Mouse (Mus musculus) embryonic facial prominence, embryonic 11.5 days (tissue): ENCODE data around the gene Map6. TPM values are rescaled to one million over a fixed set of nuclear protein-coding genes. Genes with fewer than 3 reads are reported as not detected.

Experiments used
- ATAC-seq: fragments of 200-750 bp; cut with Nextera tagmentation; replicated peaks from 2 replicates; pipeline ENCODE4 v1.8.0; 2017; ENCODE audit warnings: low read depth; ENCODE audit not compliant: insufficient number of reproducible peaks, low FRiP score, low TSS enrichment
- DNase-seq: peaks from one replicate; pipeline ENCODE4 v3.0.0-alpha.2; 2015; ENCODE audit warnings: low spot score
- H3K27ac ChIP-seq: fragments of 300-500 bp; sonication (generic); replicated peaks from 2 replicates; pipeline ENCODE4 v1.5.1; 2014; ENCODE audit warnings: mild to moderate bottlenecking, low read depth, low read length, control low read depth
- H3K27me3 ChIP-seq: fragments of 300-500 bp; sonication (generic); 2 replicates; pipeline ENCODE4 v1.6.1; 2014; ENCODE audit warnings: mild to moderate bottlenecking, low read length, moderate library complexity, mixed read lengths; ENCODE audit not compliant: control insufficient read depth, insufficient read depth
- H3K36me3 ChIP-seq: fragments of 300-500 bp; sonication (generic); replicated peaks from 2 replicates; pipeline ENCODE4 v1.6.1; 2014; ENCODE audit warnings: low read depth, mild to moderate bottlenecking, low read length, moderate library complexity, mixed read lengths; ENCODE audit not compliant: control insufficient read depth, insufficient read depth
- H3K4me1 ChIP-seq: fragments of 300-500 bp; sonication (generic); 2 replicates; pipeline ENCODE4 v1.6.1; 2014; ENCODE audit warnings: low read length, mixed read lengths; ENCODE audit not compliant: control insufficient read depth, insufficient read depth
- H3K4me2 ChIP-seq: fragments of 300-500 bp; sonication (generic); 2 replicates; pipeline ENCODE4 v1.6.1; 2014; ENCODE audit warnings: low read depth, mild to moderate bottlenecking, control low read depth, low read length, moderate library complexity
- H3K4me3 ChIP-seq: fragments of 300-500 bp; sonication (generic); 2 replicates; pipeline ENCODE4 v1.5.1; 2014; ENCODE audit warnings: low read depth, low read length, control low read depth
- H3K9ac ChIP-seq: fragments of 300-500 bp; sonication (generic); replicated peaks from 2 replicates; pipeline ENCODE4 v1.6.1; 2014; ENCODE audit warnings: mild to moderate bottlenecking, control low read depth, low read length
- H3K9me3 ChIP-seq: fragments of 300-500 bp; sonication (generic); replicated peaks from 2 replicates; pipeline ENCODE4 v1.6.1; 2016; ENCODE audit warnings: mild to moderate bottlenecking, low read length, inconsistent platforms, mixed read lengths; ENCODE audit not compliant: control insufficient read depth
- WGBS: fragments of 180-500 bp; shearing (Covaris S2); extraction: QIAGEN DNeasy Blood & Tissue Kit; methylation state at CpG from one replicate; pipeline ENCODE4 v1.1.7; 2014; 5-methylcytosine and 5-hydroxymethylcytosine counted together
- polyA plus RNA-seq: library from polyadenylated mRNA; unstranded; fragments of >200 nt; fragmentation: Nextera tagmentation; extraction: Ambion mirVana; gene quantifications from 2 replicates; pipeline ENCODE4 v1.2.1, GENCODE M21; 2014

The Map6 gene
- polyA plus RNA-seq, 1 experiment from 2014 or later: 8.9 TPM

- DNase-seq (peak; percentile 99), ATAC-seq (peak; percentile 97)
- Histone ChIP-seq H3K27me3 (no peaks in the 10 kb centered on the region), H3K9me3 (no peaks in the 10 kb centered on the region; the same call in 1 of the 2 replicates), H3K9ac (peak within 1 kb of the TSS; percentile 79), H3K4me3 (peak within 1 kb of the TSS; percentile 63), H3K4me1 (peaks cover 16% of the 10 kb centered on the region; the same call in 1 of the 2 replicates), H3K36me3 (no peaks in the 10 kb centered on the region), H3K4me2 (peak within 1 kb of the TSS; percentile 98), H3K27ac (peak within 1 kb of the TSS; percentile 74)
- WGBS: under 1% methylated on average over 67 of the region's 73 CpGs
These were observed 114.2 kb downstream of the Map6 start, which contains the start of gene Gdpd5 for GRCm38 (mm10) chr7:99381214-99382087. Gene Gdpd5 (plus strand): TSS chr7:99381414.

- Histone ChIP-seq H3K27ac (no peak overlapping the region), H3K4me2 (peak overlapping the region; percentile 98), H3K4me1 (peaks cover 16% of the 10 kb centered on the region; the same call in 1 of the 2 replicates)
These were observed 115.1 kb downstream of the Map6 start for GRCm38 (mm10) chr7:99382088-99383000.

GRCm38 (mm10) chr7:99383246-99383645, 116.0 kb downstream of the Map6 start:
- no peak for DNase-seq
- H3K27ac ChIP-seq: no peak overlapping the region
- H3K4me3 ChIP-seq: peak overlapping the region; percentile 63
- peak overlapping the region; percentile 25; the same call in 1 of the 2 replicates for H3K9ac ChIP-seq
- peaks cover 16% of the 10 kb centered on the region; the same call in 1 of the 2 replicates for H3K4me1 ChIP-seq
- ATAC-seq: no peak
- 64% methylated on average over 5 of the region's 5 CpGs for WGBS
- peak overlapping the region; percentile 98 for H3K4me2 ChIP-seq
- no peaks in the 10 kb centered on the region for H3K9me3 ChIP-seq
- H3K27me3 ChIP-seq: no peaks in the 10 kb centered on the region
- H3K36me3 ChIP-seq: no peaks in the 10 kb centered on the region

More at GRCm38 (mm10) chr7:99382088-99383000, 115.1 kb downstream of the Map6 start:
- H3K9me3 ChIP-seq: no peaks in the 10 kb centered on the region
- peak overlapping the region; percentile 63 for H3K4me3 ChIP-seq
- no peak for ATAC-seq
- WGBS: 11% methylated on average over 30 of the region's 30 CpGs
- H3K36me3 ChIP-seq: no peaks in the 10 kb centered on the region
- H3K9ac ChIP-seq: peak overlapping the region; percentile 77
- no peaks in the 10 kb centered on the region for H3K27me3 ChIP-seq
- DNase-seq: peak; percentile 24

- 35% methylated on average over 4 of the region's 4 CpGs for WGBS
- Histone ChIP-seq H3K27me3 (no peaks in the 10 kb centered on the region), H3K4me3 (no peak overlapping the region), H3K27ac (no peak overlapping the region; the same call in 1 of the 2 replicates), H3K4me2 (peak overlapping the region; percentile 98), H3K9me3 (no peaks in the 10 kb centered on the region), H3K36me3 (no peaks in the 10 kb centered on the region), H3K9ac (peak overlapping the region; percentile 35; the same call in 1 of the 2 replicates), H3K4me1 (peaks cover 16% of the 10 kb centered on the region; the same call in 1 of the 2 replicates)
- ATAC-seq (no peak), DNase-seq (no peak)
These were observed 116.9 kb downstream of the Map6 start for GRCm38 (mm10) chr7:99384101-99384611.

- peaks cover 18% of the 10 kb centered on the region; the same call in 1 of the 2 replicates for H3K4me1 ChIP-seq
- H3K4me2 ChIP-seq: no peak overlapping the region
- H3K9ac ChIP-seq: peak overlapping the region; percentile 22; the same call in 1 of the 2 replicates
- H3K27ac ChIP-seq: no peak overlapping the region
- H3K9me3 ChIP-seq: no peaks in the 10 kb centered on the region
- H3K36me3 ChIP-seq: no peaks in the 10 kb centered on the region
- H3K4me3 ChIP-seq: no peak overlapping the region
- ATAC-seq (no peak), DNase-seq (no peak)
- H3K27me3 ChIP-seq: no peaks in the 10 kb centered on the region
- WGBS: 63% methylated on average over 5 of the region's 5 CpGs
These were observed 118.8 kb downstream of the Map6 start for GRCm38 (mm10) chr7:99386030-99386429.

Other genes with a start within 250 kb of the Map6 start
- 11.1 and 15.5 TPM in 2 replicates for gene Uvrag, start 126.3 kb upstream of the Map6 start, polyA plus RNA-seq
- gene Dgat2, start 84.7 kb upstream of the Map6 start, polyA plus RNA-seq: 9.4 and 12.1 TPM in 2 replicates
- gene Mogat2, start 28.8 kb upstream of the Map6 start, polyA plus RNA-seq: 12.5 and 14.7 TPM in 2 replicates
- 373 and 399 TPM in 2 replicates for gene Serpinh1, start 85.8 kb downstream of the Map6 start, polyA plus RNA-seq
- 10.2 and 13.2 TPM in 2 replicates for gene Gdpd5, start 114.0 kb downstream of the Map6 start, polyA plus RNA-seq
- gene Klhl35, start 198.6 kb downstream of the Map6 start, polyA plus RNA-seq: 1.8 and 3.5 TPM in 2 replicates
- 821 and 869 TPM in 2 replicates for gene Rps3, start 216.3 kb downstream of the Map6 start, polyA plus RNA-seq